Mouse (Mus musculus) midbrain, embryonic 10.5 days (tissue): Measurements from ENCODE around the gene C2cd2. TPM values are rescaled to one million over a fixed set of nuclear protein-coding genes. Genes with fewer than 3 reads are reported as not detected.
A peak's percentile ranks its signal among the peaks of the same experiment; 100 is the strongest.

Source experiments
- DNase-seq: peaks from one replicate; pipeline ENCODE4 v3.0.0-alpha.2; 2017; ENCODE audit warnings: low spot score
- H3K27ac ChIP-seq: fragments of 300-500 bp; sonication (generic); replicated peaks from 2 replicates; pipeline ENCODE4 v1.5.1; 2016; ENCODE audit warnings: mild to moderate bottlenecking
- H3K27me3 ChIP-seq: fragments of 300-500 bp; sonication (generic); 2 replicates; pipeline ENCODE4 v1.6.1; 2016; ENCODE audit warnings: low read depth, mild to moderate bottlenecking; ENCODE audit not compliant: poor library complexity, severe bottlenecking
- H3K36me3 ChIP-seq: fragments of 300-500 bp; sonication (generic); 2 replicates; pipeline ENCODE4 v1.6.1; 2016; ENCODE audit warnings: mild to moderate bottlenecking, moderate library complexity
- H3K4me1 ChIP-seq: fragments of 300-500 bp; sonication (generic); 2 replicates; pipeline ENCODE4 v1.6.1; 2016
- H3K4me3 ChIP-seq: fragments of 300-500 bp; sonication (generic); 2 replicates; pipeline ENCODE4 v1.5.1; 2016; ENCODE audit warnings: mild to moderate bottlenecking, moderate library complexity
- H3K9me3 ChIP-seq: fragments of 300-500 bp; sonication (generic); replicated peaks from 2 replicates; pipeline ENCODE4 v1.6.1; 2016; ENCODE audit warnings: mild to moderate bottlenecking
- whole genome bisulfite sequencing: fragments of 180-500 bp; shearing (Covaris S2); methylation state at CpG from one replicate; pipeline ENCODE4 v1.1.7; 2016; 5-methylcytosine and 5-hydroxymethylcytosine counted together
- polyA plus RNA-seq: library from polyadenylated mRNA; unstranded; fragments of >200 nt; fragmentation: Nextera tagmentation; extraction: Ambion mirVana; gene quantifications from 2 replicates; pipeline ENCODE4 v1.2.1, GENCODE M21; 2016

The C2cd2 gene
- polyA plus RNA-seq, 1 experiment from 2014 or later: 15.8 TPM

GRCm38 (mm10) chr16:97907496-97907895 is 54.9 kb downstream of the C2cd2 start:
- no peak overlapping the region for H3K4me3 ChIP-seq
- H3K36me3 ChIP-seq: no peaks in the 10 kb centered on the region
- no peaks in the 10 kb centered on the region for H3K4me1 ChIP-seq
- DNase-seq: no peak
- 84% methylated on average over 6 of the region's 6 CpGs for WGBS
- no peak overlapping the region for H3K27ac ChIP-seq
- H3K27me3 ChIP-seq: no peaks in the 10 kb centered on the region
- no peaks in the 10 kb centered on the region for H3K9me3 ChIP-seq

GRCm38 (mm10) chr16:97906337-97906736 is 56.1 kb downstream of the C2cd2 start:
- Histone ChIP-seq H3K27ac (no peak overlapping the region), H3K9me3 (no peaks in the 10 kb centered on the region), H3K36me3 (no peaks in the 10 kb centered on the region), H3K4me1 (no peaks in the 10 kb centered on the region), H3K4me3 (no peak overlapping the region), H3K27me3 (no peaks in the 10 kb centered on the region)
- no peak for DNase-seq

GRCm38 (mm10) chr16:97905449-97905991 is 56.9 kb downstream of the C2cd2 start:
- no peak overlapping the region for H3K4me3 ChIP-seq
- no peaks in the 10 kb centered on the region for H3K36me3 ChIP-seq
- no peaks in the 10 kb centered on the region for H3K4me1 ChIP-seq
- no peak overlapping the region for H3K27ac ChIP-seq
- H3K27me3 ChIP-seq: no peaks in the 10 kb centered on the region
- WGBS: 88% methylated on average over 2 of the region's 2 CpGs
- no peaks in the 10 kb centered on the region for H3K9me3 ChIP-seq
- no peak for DNase-seq

GRCm38 (mm10) chr16:97904035-97904434 is 58.4 kb downstream of the C2cd2 start:
- Histone ChIP-seq H3K27me3 (no peaks in the 10 kb centered on the region), H3K36me3 (no peaks in the 10 kb centered on the region), H3K4me3 (no peak overlapping the region), H3K9me3 (no peaks in the 10 kb centered on the region), H3K27ac (no peak overlapping the region), H3K4me1 (no peaks in the 10 kb centered on the region)
- WGBS: 74% methylated on average over 3 of the region's 3 CpGs
- DNase-seq: no peak

- WGBS: 84% methylated on average over 5 of the region's 5 CpGs
- no peaks in the 10 kb centered on the region for H3K36me3 ChIP-seq
- no peak overlapping the region for H3K4me3 ChIP-seq
- no peak overlapping the region for H3K27ac ChIP-seq
- no peaks in the 10 kb centered on the region for H3K27me3 ChIP-seq
- peaks cover 10% of the 10 kb centered on the region for H3K4me1 ChIP-seq
- DNase-seq: no peak
- H3K9me3 ChIP-seq: no peaks in the 10 kb centered on the region
Observed at GRCm38 (mm10) chr16:97897346-97898024, 64.9 kb downstream of the C2cd2 start.

GRCm38 (mm10) chr16:97887762-97888161 is 74.6 kb downstream of the C2cd2 start:
- no peak for DNase-seq
- no peak overlapping the region for H3K4me3 ChIP-seq
- H3K27ac ChIP-seq: no peak overlapping the region
- H3K27me3 ChIP-seq: no peaks in the 10 kb centered on the region
- no peaks in the 10 kb centered on the region for H3K4me1 ChIP-seq
- no peaks in the 10 kb centered on the region for H3K9me3 ChIP-seq
- peaks cover 9% of the 10 kb centered on the region; the same call in 1 of the 2 replicates for H3K36me3 ChIP-seq

- 97% methylated on average over 1 of the region's 1 CpGs for WGBS
- DNase-seq: no peak
- Histone ChIP-seq H3K4me1 (no peaks in the 10 kb centered on the region), H3K4me3 (no peak overlapping the region), H3K27me3 (no peaks in the 10 kb centered on the region), H3K27ac (no peak overlapping the region), H3K9me3 (no peaks in the 10 kb centered on the region), H3K36me3 (no peaks in the 10 kb centered on the region)
Observed at GRCm38 (mm10) chr16:97883696-97884095, 78.7 kb downstream of the C2cd2 start.

- H3K4me3 ChIP-seq: no peak overlapping the region
- H3K36me3 ChIP-seq: no peaks in the 10 kb centered on the region
- H3K4me1 ChIP-seq: no peaks in the 10 kb centered on the region
- H3K27ac ChIP-seq: no peak overlapping the region
- no peaks in the 10 kb centered on the region for H3K27me3 ChIP-seq
- DNase-seq: no peak
- H3K9me3 ChIP-seq: no peaks in the 10 kb centered on the region
Observed at GRCm38 (mm10) chr16:97882891-97883290, 79.5 kb downstream of the C2cd2 start.

- Histone ChIP-seq H3K9me3 (no peaks in the 10 kb centered on the region), H3K36me3 (peaks cover 8% of the 10 kb centered on the region; the same call in 1 of the 2 replicates), H3K4me1 (no peaks in the 10 kb centered on the region), H3K4me3 (no peak overlapping the region), H3K27me3 (no peaks in the 10 kb centered on the region), H3K27ac (no peak overlapping the region)
- WGBS: 88% methylated on average over 1 of the region's 1 CpGs
- DNase-seq: peak; percentile 37
Observed at GRCm38 (mm10) chr16:97879134-97879533, 83.3 kb downstream of the C2cd2 start.

- no peak for DNase-seq
- no peaks in the 10 kb centered on the region for H3K27me3 ChIP-seq
- WGBS: 90% methylated on average over 3 of the region's 3 CpGs
- H3K36me3 ChIP-seq: peaks cover 18% of the 10 kb centered on the region
- H3K4me1 ChIP-seq: no peaks in the 10 kb centered on the region
- H3K27ac ChIP-seq: no peak overlapping the region
- no peak overlapping the region for H3K4me3 ChIP-seq
- H3K9me3 ChIP-seq: no peaks in the 10 kb centered on the region
Observed at GRCm38 (mm10) chr16:97877502-97877901, 84.9 kb downstream of the C2cd2 start.

- H3K9me3 ChIP-seq: no peaks in the 10 kb centered on the region
- H3K27me3 ChIP-seq: no peaks in the 10 kb centered on the region
- DNase-seq: no peak
- no peak overlapping the region for H3K27ac ChIP-seq
- no peak overlapping the region for H3K4me3 ChIP-seq
- WGBS: 89% methylated on average over 4 of the region's 4 CpGs
- no peaks in the 10 kb centered on the region for H3K4me1 ChIP-seq
- H3K36me3 ChIP-seq: peaks cover 18% of the 10 kb centered on the region
Observed at GRCm38 (mm10) chr16:97875101-97875500, 87.3 kb downstream of the C2cd2 start.

- no peaks in the 10 kb centered on the region for H3K27me3 ChIP-seq
- H3K36me3 ChIP-seq: peaks cover 22% of the 10 kb centered on the region
- H3K9me3 ChIP-seq: no peaks in the 10 kb centered on the region
- DNase-seq: no peak
- 76% methylated on average over 1 of the region's 1 CpGs for WGBS
- H3K27ac ChIP-seq: no peak overlapping the region
- no peaks in the 10 kb centered on the region for H3K4me1 ChIP-seq
- H3K4me3 ChIP-seq: no peak overlapping the region
Observed at GRCm38 (mm10) chr16:97874376-97874775, 88.0 kb downstream of the C2cd2 start.

GRCm38 (mm10) chr16:97872657-97873056 is 89.7 kb downstream of the C2cd2 start:
- 72% methylated on average over 5 of the region's 5 CpGs for WGBS
- H3K36me3 ChIP-seq: peaks cover 33% of the 10 kb centered on the region
- H3K27ac ChIP-seq: no peak overlapping the region
- no peaks in the 10 kb centered on the region for H3K9me3 ChIP-seq
- H3K27me3 ChIP-seq: no peaks in the 10 kb centered on the region
- H3K4me3 ChIP-seq: no peak overlapping the region
- H3K4me1 ChIP-seq: no peaks in the 10 kb centered on the region
- no peak for DNase-seq
